Mouse (Mus musculus) thymus, postnatal 0 days (tissue): Measurements from ENCODE around the gene Stk35. TPM values are rescaled to one million over a fixed set of nuclear protein-coding genes. Genes with fewer than 3 reads are reported as not detected.
"Not testable (repeated sequence)": the region's sequence is repeated elsewhere in the genome, so short reads cannot be mapped to it uniquely, and the experiment has no call there.

Source experiments
- DNase-seq: peaks from one replicate; pipeline ENCODE4 v3.0.0-alpha.2; 2015; ENCODE audit warnings: low spot score
- polyA plus RNA-seq: library from polyadenylated mRNA; unstranded; fragments of >200 nt; fragmentation: Nextera tagmentation; extraction: Ambion mirVana; gene quantifications from 2 replicates; pipeline ENCODE4 v1.2.1, GENCODE M21; 2015

Gene Stk35
- polyA plus RNA-seq, 1 experiment from 2014 or later: 5.4 TPM

- DNase-seq: no peak
Observed at GRCm38 (mm10) chr2:129834221-129834620, 33.9 kb downstream of the Stk35 start.

- DNase-seq: no peak
Observed at GRCm38 (mm10) chr2:129834881-129835280, 34.6 kb downstream of the Stk35 start.

- DNase-seq: no peak
Observed at GRCm38 (mm10) chr2:129836921-129837320, 36.6 kb downstream of the Stk35 start.

GRCm38 (mm10) chr2:129838321-129838720 is 38.0 kb downstream of the Stk35 start:
- DNase-seq: no peak

- no peak for DNase-seq
Observed at GRCm38 (mm10) chr2:129845826-129846225, 45.5 kb downstream of the Stk35 start.

- DNase-seq: no peak
Observed at GRCm38 (mm10) chr2:129846501-129846900, 46.2 kb downstream of the Stk35 start.

GRCm38 (mm10) chr2:129849078-129849477 is 48.8 kb downstream of the Stk35 start:
- DNase-seq: not testable (repeated sequence)

GRCm38 (mm10) chr2:129851512-129851911 is 51.2 kb downstream of the Stk35 start:
- DNase-seq: no peak

GRCm38 (mm10) chr2:129863256-129863655 is 62.9 kb downstream of the Stk35 start:
- no peak for DNase-seq

- no peak for DNase-seq
Observed at GRCm38 (mm10) chr2:129864958-129865357, 64.6 kb downstream of the Stk35 start.

GRCm38 (mm10) chr2:129869151-129869550 is 68.8 kb downstream of the Stk35 start:
- DNase-seq: no peak

- DNase-seq: no peak
Observed at GRCm38 (mm10) chr2:129871246-129871645, 70.9 kb downstream of the Stk35 start.

GRCm38 (mm10) chr2:129872071-129872470 is 71.8 kb downstream of the Stk35 start:
- DNase-seq: no peak

- DNase-seq: peak; percentile 78
Observed at GRCm38 (mm10) chr2:129873489-129873888, 73.2 kb downstream of the Stk35 start.

- DNase-seq: no peak
Observed at GRCm38 (mm10) chr2:129874084-129874483, 73.8 kb downstream of the Stk35 start.

- no peak for DNase-seq
Observed at GRCm38 (mm10) chr2:129874509-129875095, 74.3 kb downstream of the Stk35 start.

- DNase-seq: no peak
Observed at GRCm38 (mm10) chr2:129876935-129877334, 76.6 kb downstream of the Stk35 start.

GRCm38 (mm10) chr2:129879817-129880216 is 79.5 kb downstream of the Stk35 start:
- DNase-seq: peak; percentile 44

- no peak for DNase-seq
Observed at GRCm38 (mm10) chr2:129880226-129880625, 79.9 kb downstream of the Stk35 start.

- DNase-seq: no peak
Observed at GRCm38 (mm10) chr2:129881886-129882285, 81.6 kb downstream of the Stk35 start.
